Mouse (Mus musculus): ENCODE measurements around the gene Specc1l. TPM values are rescaled to one million over a fixed set of nuclear protein-coding genes. Genes with fewer than 3 reads are reported as not detected.
"Not testable (repeated sequence)": the region's sequence is repeated elsewhere in the genome, so short reads cannot be mapped to it uniquely, and the experiment has no call there.

Specc1l gene
- polyA plus RNA-seq, 1 experiment from 2014 or later = 20.3 TPM

- Histone ChIP-seq H3K9ac (ENCODE audit: low read depth, low read length) (no peak overlapping the region), H3K27ac (replicated peaks; ENCODE audit: low read depth, low read length) (no peak overlapping the region), H3K27me3 (replicated peaks; ENCODE audit: control insufficient read depth, insufficient read depth, low read length) (no peaks in the 10 kb centered on the region), H3K36me3 (ENCODE audit: control insufficient read depth, insufficient read depth, low read length) (peaks cover 70% of the 10 kb centered on the region), H3K4me3 (ENCODE audit: low read depth, low read length) (no peak overlapping the region), H3K4me1 (ENCODE audit: control insufficient read depth, insufficient read depth, low read length) (no peaks in the 10 kb centered on the region), H3K9me3 (ENCODE audit: control insufficient read depth, low read length) (no peaks in the 10 kb centered on the region), H3K4me2 (ENCODE audit: low read depth, low read length) (no peak overlapping the region)
- no peak for DNase-seq (ENCODE audit: low spot score)
- ATAC-seq (ENCODE audit: low read depth) = no peak
- 69% methylated on average over 1 of the region's 1 CpGs for whole genome bisulfite sequencing
These were observed 65.6 kb downstream of the Specc1l start for GRCm38 (mm10) chr10:75277501-75277900.

GRCm38 (mm10) chr10:75282648-75283047 is 70.8 kb downstream of the Specc1l start:
- 87% methylated on average over 5 of the region's 5 CpGs for WGBS
- Histone ChIP-seq H3K4me3 (ENCODE audit: low read depth, low read length) (no peak overlapping the region), H3K9ac (ENCODE audit: low read depth, low read length) (no peak overlapping the region), H3K36me3 (ENCODE audit: control insufficient read depth, insufficient read depth, low read length) (peaks cover 63% of the 10 kb centered on the region), H3K9me3 (ENCODE audit: control insufficient read depth, low read length) (no peaks in the 10 kb centered on the region), H3K27me3 (replicated peaks; ENCODE audit: control insufficient read depth, insufficient read depth, low read length) (no peaks in the 10 kb centered on the region), H3K4me2 (ENCODE audit: low read depth, low read length) (no peak overlapping the region), H3K4me1 (ENCODE audit: control insufficient read depth, insufficient read depth, low read length) (no peaks in the 10 kb centered on the region), H3K27ac (replicated peaks; ENCODE audit: low read depth, low read length) (no peak overlapping the region)
- no peak for ATAC-seq (ENCODE audit: low read depth)
- DNase-seq (ENCODE audit: low spot score) = no peak

- no peak for ATAC-seq (ENCODE audit: low read depth)
- peaks cover 62% of the 10 kb centered on the region for H3K36me3 ChIP-seq (ENCODE audit: control insufficient read depth, insufficient read depth, low read length)
These were observed 71.9 kb downstream of the Specc1l start for GRCm38 (mm10) chr10:75283821-75284220.

GRCm38 (mm10) chr10:75288579-75288978 is 76.7 kb downstream of the Specc1l start:
- Histone ChIP-seq H3K27ac (replicated peaks; ENCODE audit: low read depth, low read length) (no peak overlapping the region), H3K4me3 (ENCODE audit: low read depth, low read length) (no peak overlapping the region), H3K4me2 (ENCODE audit: low read depth, low read length) (no peak overlapping the region), H3K27me3 (replicated peaks; ENCODE audit: control insufficient read depth, insufficient read depth, low read length) (no peaks in the 10 kb centered on the region), H3K4me1 (ENCODE audit: control insufficient read depth, insufficient read depth, low read length) (no peaks in the 10 kb centered on the region), H3K9ac (ENCODE audit: low read depth, low read length) (no peak overlapping the region), H3K36me3 (ENCODE audit: control insufficient read depth, insufficient read depth, low read length) (peaks cover 35% of the 10 kb centered on the region), H3K9me3 (ENCODE audit: control insufficient read depth, low read length) (no peaks in the 10 kb centered on the region)
- DNase-seq (ENCODE audit: low spot score) (no peak), ATAC-seq (ENCODE audit: low read depth) (no peak)
- 81% methylated on average over 7 of the region's 7 CpGs for WGBS

More at GRCm38 (mm10) chr10:75283821-75284220, 71.9 kb downstream of the Specc1l start:
- Histone ChIP-seq H3K4me1 (ENCODE audit: control insufficient read depth, insufficient read depth, low read length) (no peaks in the 10 kb centered on the region), H3K4me2 (ENCODE audit: low read depth, low read length) (no peak overlapping the region), H3K4me3 (ENCODE audit: low read depth, low read length) (no peak overlapping the region), H3K27ac (replicated peaks; ENCODE audit: low read depth, low read length) (no peak overlapping the region), H3K9me3 (ENCODE audit: control insufficient read depth, low read length) (no peaks in the 10 kb centered on the region), H3K9ac (ENCODE audit: low read depth, low read length) (no peak overlapping the region), H3K27me3 (replicated peaks; ENCODE audit: control insufficient read depth, insufficient read depth, low read length) (no peaks in the 10 kb centered on the region)
- 100% methylated on average over 3 of the region's 3 CpGs for WGBS
- no peak for DNase-seq (ENCODE audit: low spot score)

GRCm38 (mm10) chr10:75289392-75289791 is 77.5 kb downstream of the Specc1l start:
- Histone ChIP-seq H3K27ac (replicated peaks; ENCODE audit: low read depth, low read length) (no peak overlapping the region), H3K9me3 (ENCODE audit: control insufficient read depth, low read length) (no peaks in the 10 kb centered on the region), H3K4me2 (ENCODE audit: low read depth, low read length) (no peak overlapping the region), H3K36me3 (ENCODE audit: control insufficient read depth, insufficient read depth, low read length) (peaks cover 27% of the 10 kb centered on the region), H3K4me1 (ENCODE audit: control insufficient read depth, insufficient read depth, low read length) (no peaks in the 10 kb centered on the region), H3K4me3 (ENCODE audit: low read depth, low read length) (no peak overlapping the region), H3K9ac (ENCODE audit: low read depth, low read length) (no peak overlapping the region), H3K27me3 (replicated peaks; ENCODE audit: control insufficient read depth, insufficient read depth, low read length) (no peaks in the 10 kb centered on the region)
- 52% methylated on average over 4 of the region's 4 CpGs for WGBS
- no peak for DNase-seq (ENCODE audit: low spot score)
- no peak for ATAC-seq (ENCODE audit: low read depth)

GRCm38 (mm10) chr10:75290650-75291049 is 78.8 kb downstream of the Specc1l start:
- Histone ChIP-seq H3K9ac (ENCODE audit: low read depth, low read length) (no peak overlapping the region), H3K9me3 (ENCODE audit: control insufficient read depth, low read length) (no peaks in the 10 kb centered on the region), H3K4me1 (ENCODE audit: control insufficient read depth, insufficient read depth, low read length) (no peaks in the 10 kb centered on the region), H3K27ac (replicated peaks; ENCODE audit: low read depth, low read length) (no peak overlapping the region), H3K27me3 (replicated peaks; ENCODE audit: control insufficient read depth, insufficient read depth, low read length) (no peaks in the 10 kb centered on the region), H3K4me3 (ENCODE audit: low read depth, low read length) (no peak overlapping the region), H3K36me3 (ENCODE audit: control insufficient read depth, insufficient read depth, low read length) (peaks cover 20% of the 10 kb centered on the region), H3K4me2 (ENCODE audit: low read depth, low read length) (no peak overlapping the region)
- DNase-seq (ENCODE audit: low spot score) = no peak
- 83% methylated on average over 5 of the region's 5 CpGs for WGBS
- no peak for ATAC-seq (ENCODE audit: low read depth)

GRCm38 (mm10) chr10:75291338-75291737 is 79.5 kb downstream of the Specc1l start:
- peaks cover 16% of the 10 kb centered on the region for H3K36me3 ChIP-seq (ENCODE audit: control insufficient read depth, insufficient read depth, low read length)
- no peak for ATAC-seq (ENCODE audit: low read depth)
- no peaks in the 10 kb centered on the region for H3K4me1 ChIP-seq (ENCODE audit: control insufficient read depth, insufficient read depth, low read length)
- H3K9ac ChIP-seq (ENCODE audit: low read depth, low read length) = no peak overlapping the region
- no peak overlapping the region for H3K27ac ChIP-seq (replicated peaks; ENCODE audit: low read depth, low read length)
- DNase-seq (ENCODE audit: low spot score) = no peak
- H3K9me3 ChIP-seq (ENCODE audit: control insufficient read depth, low read length) = no peaks in the 10 kb centered on the region
- 67% methylated on average over 1 of the region's 1 CpGs for WGBS
- no peaks in the 10 kb centered on the region for H3K27me3 ChIP-seq (replicated peaks; ENCODE audit: control insufficient read depth, insufficient read depth, low read length)
- H3K4me2 ChIP-seq (ENCODE audit: low read depth, low read length) = no peak overlapping the region
- no peak overlapping the region for H3K4me3 ChIP-seq (ENCODE audit: low read depth, low read length)

- not testable (repeated sequence) for DNase-seq (ENCODE audit: low spot score); H3K4me1 ChIP-seq (ENCODE audit: control insufficient read depth, insufficient read depth, low read length); H3K9ac ChIP-seq (ENCODE audit: low read depth, low read length); H3K4me2 ChIP-seq (ENCODE audit: low read depth, low read length); H3K27ac ChIP-seq (replicated peaks; ENCODE audit: low read depth, low read length); H3K4me3 ChIP-seq (ENCODE audit: low read depth, low read length); ATAC-seq (ENCODE audit: low read depth); H3K27me3 ChIP-seq (replicated peaks; ENCODE audit: control insufficient read depth, insufficient read depth, low read length); H3K9me3 ChIP-seq (ENCODE audit: control insufficient read depth, low read length)
- H3K36me3 ChIP-seq (ENCODE audit: control insufficient read depth, insufficient read depth, low read length) = peaks cover 19% of the 10 kb centered on the region
- 91% methylated on average over 8 of the region's 8 CpGs for WGBS
These were observed 80.3 kb downstream of the Specc1l start for GRCm38 (mm10) chr10:75292206-75292605.

- Histone ChIP-seq H3K27me3 (replicated peaks; ENCODE audit: control insufficient read depth, insufficient read depth, low read length) (no peaks in the 10 kb centered on the region), H3K4me1 (ENCODE audit: control insufficient read depth, insufficient read depth, low read length) (no peaks in the 10 kb centered on the region), H3K9me3 (ENCODE audit: control insufficient read depth, low read length) (no peaks in the 10 kb centered on the region), H3K36me3 (ENCODE audit: control insufficient read depth, insufficient read depth, low read length) (peaks cover 26% of the 10 kb centered on the region), H3K9ac (ENCODE audit: low read depth, low read length) (no peak overlapping the region), H3K4me2 (ENCODE audit: low read depth, low read length) (no peak overlapping the region), H3K27ac (replicated peaks; ENCODE audit: low read depth, low read length) (no peak overlapping the region), H3K4me3 (ENCODE audit: low read depth, low read length) (no peak overlapping the region)
- DNase-seq (ENCODE audit: low spot score) = no peak
- no peak for ATAC-seq (ENCODE audit: low read depth)
- 74% methylated on average over 3 of the region's 3 CpGs for WGBS
These were observed 81.4 kb downstream of the Specc1l start for GRCm38 (mm10) chr10:75293288-75293687.

Data from embryonic facial prominence, embryonic 14.5 days (tissue).